Mouse (Mus musculus): Measurements from ENCODE around the gene Nek10. TPM values are rescaled to one million over a fixed set of nuclear protein-coding genes. Genes with fewer than 3 reads are reported as not detected.

Nek10 gene
- polyA plus RNA-seq, 1 experiment from 2014 or later = not detected

DNA sequence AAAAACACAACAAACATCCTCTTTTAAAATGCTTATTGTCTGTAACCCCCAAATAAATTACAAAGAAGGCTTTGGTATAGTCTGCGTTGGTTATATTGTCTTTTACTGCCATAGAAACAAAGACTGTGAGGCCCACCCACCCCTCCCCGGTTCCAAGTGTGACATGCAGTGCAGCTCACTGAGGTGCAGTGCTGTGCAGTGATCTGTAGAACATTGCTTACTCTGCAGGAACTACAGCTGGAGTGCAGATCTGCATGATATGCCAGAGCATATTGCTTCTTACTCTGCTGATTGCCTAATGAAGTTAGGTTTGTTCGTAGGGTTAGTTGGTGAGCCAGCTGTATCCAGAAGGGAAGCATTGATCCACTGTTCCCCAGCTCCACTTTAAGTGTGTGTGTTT lies 57.1 kb downstream of the Nek10 start:
- Histone ChIP-seq H3K4me1 (ENCODE audit: control insufficient read depth, insufficient read depth, low read length) (no peaks in the 10 kb centered on the region), H3K4me3 (ENCODE audit: low read depth, low read length) (no peak overlapping the region), H3K27me3 (ENCODE audit: control insufficient read depth, insufficient read depth, low read length) (no peaks in the 10 kb centered on the region), H3K4me2 (no peak overlapping the region), H3K9ac (ENCODE audit: low read depth, low read length) (no peak overlapping the region), H3K36me3 (ENCODE audit: control insufficient read depth, insufficient read depth, low read length) (no peaks in the 10 kb centered on the region), H3K9me3 (replicated peaks; ENCODE audit: control insufficient read depth, low read length) (no peaks in the 10 kb centered on the region), H3K27ac (ENCODE audit: low read depth, low read length) (no peak overlapping the region)
- no peak for ATAC-seq (replicated peaks; ENCODE audit: insufficient number of reproducible peaks, low FRiP score, low TSS enrichment)
- 77% methylated on average over 3 of the region's 3 CpGs for WGBS (ENCODE audit: insufficient replicate concordance)

DNA sequence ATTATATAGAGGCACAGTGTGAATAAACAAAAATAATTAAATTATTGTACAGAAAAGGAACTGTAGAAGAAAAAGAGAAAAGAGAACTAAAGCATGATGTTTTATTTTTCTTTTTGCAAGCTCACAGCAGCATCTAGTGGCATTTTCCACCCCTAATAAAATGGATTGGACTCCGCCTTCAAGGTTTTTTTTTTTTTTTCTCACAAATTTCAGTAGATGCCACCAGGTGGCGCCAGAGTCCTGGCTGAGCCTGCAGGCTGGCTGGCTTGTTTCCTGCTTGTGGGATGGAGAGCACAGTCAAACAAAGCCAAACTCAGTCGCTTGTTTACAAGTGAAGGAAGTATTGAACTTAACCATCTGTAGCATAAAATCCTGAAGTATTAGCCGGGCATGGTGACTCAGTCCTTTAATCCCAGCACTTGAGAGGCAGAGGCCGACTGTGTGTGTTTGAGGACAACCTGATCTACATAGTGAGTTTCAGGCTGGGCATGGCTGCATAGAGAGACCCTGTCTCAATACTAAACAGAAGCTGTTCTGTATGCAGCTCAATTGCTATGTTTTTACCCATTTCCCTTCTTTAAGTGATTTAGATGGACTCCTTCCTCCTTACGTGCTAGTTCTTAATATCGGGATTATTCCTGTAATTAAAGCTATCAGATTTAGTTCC lies 60.6 kb downstream of the Nek10 start:
- Histone ChIP-seq H3K9me3 (replicated peaks; ENCODE audit: control insufficient read depth, low read length) (no peaks in the 10 kb centered on the region), H3K27me3 (ENCODE audit: control insufficient read depth, insufficient read depth, low read length) (no peaks in the 10 kb centered on the region), H3K4me3 (ENCODE audit: low read depth, low read length) (no peak overlapping the region), H3K27ac (ENCODE audit: low read depth, low read length) (no peak overlapping the region), H3K4me2 (0 out of 2 replicates have a peak overlapping the region, but pooled peaks have one; percentile 22), H3K9ac (ENCODE audit: low read depth, low read length) (peak overlapping the region; percentile 59; the same call in 1 of the 2 replicates), H3K36me3 (ENCODE audit: control insufficient read depth, insufficient read depth, low read length) (no peaks in the 10 kb centered on the region), H3K4me1 (ENCODE audit: control insufficient read depth, insufficient read depth, low read length) (no peaks in the 10 kb centered on the region)
- ATAC-seq (replicated peaks; ENCODE audit: insufficient number of reproducible peaks, low FRiP score, low TSS enrichment) = 0 out of 2 replicates have a peak, but pooled peaks have one; percentile 52
- 34% methylated on average over 7 of the region's 7 CpGs for WGBS (ENCODE audit: insufficient replicate concordance)

DNA sequence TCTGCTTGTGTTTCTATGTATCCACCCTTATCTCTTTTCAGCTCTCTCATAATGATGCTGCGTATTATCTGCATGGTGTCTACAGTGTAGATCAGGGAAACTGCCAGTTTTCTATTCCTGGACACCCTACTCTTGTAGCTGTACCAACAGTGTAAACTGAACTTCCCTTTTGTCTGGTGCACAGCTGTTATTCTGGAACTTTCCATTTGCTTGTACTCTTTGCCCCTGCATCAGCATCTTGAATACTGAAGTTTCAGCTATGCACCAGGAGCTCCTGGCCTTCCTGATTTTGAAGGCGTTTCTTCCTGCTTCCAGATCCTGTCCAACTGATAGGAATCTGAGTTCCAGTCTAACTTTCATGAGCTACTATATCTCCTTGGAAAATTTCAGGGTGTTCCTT lies 66.0 kb downstream of the Nek10 start:
- Histone ChIP-seq H3K36me3 (ENCODE audit: control insufficient read depth, insufficient read depth, low read length) (no peaks in the 10 kb centered on the region), H3K4me1 (ENCODE audit: control insufficient read depth, insufficient read depth, low read length) (no peaks in the 10 kb centered on the region), H3K9me3 (replicated peaks; ENCODE audit: control insufficient read depth, low read length) (no peaks in the 10 kb centered on the region), H3K9ac (ENCODE audit: low read depth, low read length) (no peak overlapping the region), H3K27ac (ENCODE audit: low read depth, low read length) (no peak overlapping the region), H3K4me2 (no peak overlapping the region), H3K27me3 (ENCODE audit: control insufficient read depth, insufficient read depth, low read length) (no peaks in the 10 kb centered on the region), H3K4me3 (ENCODE audit: low read depth, low read length) (no peak overlapping the region)
- ATAC-seq (replicated peaks; ENCODE audit: insufficient number of reproducible peaks, low FRiP score, low TSS enrichment) = no peak
- 58% methylated on average over 2 of the region's 2 CpGs for WGBS (ENCODE audit: insufficient replicate concordance)

DNA sequence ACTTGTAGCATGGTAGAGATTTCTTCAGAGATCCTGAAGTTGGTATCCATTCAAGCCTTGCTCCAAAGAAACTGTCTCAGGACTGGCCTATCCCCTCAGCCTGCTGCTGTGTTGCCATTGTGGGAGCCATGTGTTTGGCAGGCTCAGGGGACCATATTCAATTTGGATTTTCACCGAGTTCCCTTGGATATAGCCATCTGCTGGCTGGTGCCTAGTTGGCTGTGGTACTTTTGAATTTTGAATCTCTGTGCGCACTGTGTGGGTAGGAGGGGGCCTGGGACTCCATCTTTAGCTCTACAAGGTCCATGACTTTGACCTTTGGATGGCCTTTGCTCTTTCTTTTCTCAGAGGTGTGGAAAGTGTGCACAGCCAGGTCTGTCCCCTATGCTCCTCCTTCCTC lies 66.8 kb downstream of the Nek10 start:
- Histone ChIP-seq H3K4me3 (ENCODE audit: low read depth, low read length) (no peak overlapping the region), H3K36me3 (ENCODE audit: control insufficient read depth, insufficient read depth, low read length) (no peaks in the 10 kb centered on the region), H3K4me2 (no peak overlapping the region), H3K9me3 (replicated peaks; ENCODE audit: control insufficient read depth, low read length) (no peaks in the 10 kb centered on the region), H3K27ac (ENCODE audit: low read depth, low read length) (no peak overlapping the region), H3K9ac (ENCODE audit: low read depth, low read length) (no peak overlapping the region), H3K27me3 (ENCODE audit: control insufficient read depth, insufficient read depth, low read length) (no peaks in the 10 kb centered on the region), H3K4me1 (ENCODE audit: control insufficient read depth, insufficient read depth, low read length) (no peaks in the 10 kb centered on the region)
- no peak for ATAC-seq (replicated peaks; ENCODE audit: insufficient number of reproducible peaks, low FRiP score, low TSS enrichment)
- 85% methylated on average over 2 of the region's 2 CpGs for WGBS (ENCODE audit: insufficient replicate concordance)

DNA sequence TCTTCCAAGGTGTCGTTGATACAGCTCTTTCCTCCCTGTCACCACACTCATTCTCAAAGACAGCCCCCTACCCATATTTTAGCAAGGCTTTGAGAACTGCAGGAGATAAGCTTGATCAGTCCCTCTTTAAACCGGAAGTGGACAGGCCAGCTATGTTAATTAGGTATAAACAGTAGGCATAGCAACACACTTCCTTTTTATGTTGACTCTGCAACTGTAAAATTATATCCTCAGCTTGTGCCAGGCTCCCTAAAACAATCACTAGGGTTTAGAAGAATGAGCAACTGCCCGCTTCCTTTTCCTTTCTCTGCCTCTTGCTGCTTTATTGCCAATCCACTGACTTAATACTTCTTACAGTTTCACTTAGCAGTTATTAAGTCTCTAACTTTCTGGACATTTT lies 67.2 kb downstream of the Nek10 start:
- Histone ChIP-seq H3K27me3 (ENCODE audit: control insufficient read depth, insufficient read depth, low read length) (no peaks in the 10 kb centered on the region), H3K4me1 (ENCODE audit: control insufficient read depth, insufficient read depth, low read length) (no peaks in the 10 kb centered on the region), H3K4me3 (ENCODE audit: low read depth, low read length) (no peak overlapping the region), H3K9ac (ENCODE audit: low read depth, low read length) (no peak overlapping the region), H3K27ac (ENCODE audit: low read depth, low read length) (no peak overlapping the region), H3K36me3 (ENCODE audit: control insufficient read depth, insufficient read depth, low read length) (no peaks in the 10 kb centered on the region), H3K9me3 (replicated peaks; ENCODE audit: control insufficient read depth, low read length) (no peaks in the 10 kb centered on the region), H3K4me2 (no peak overlapping the region)
- WGBS (ENCODE audit: insufficient replicate concordance) = 57% methylated on average over 3 of the region's 3 CpGs
- no peak for ATAC-seq (replicated peaks; ENCODE audit: insufficient number of reproducible peaks, low FRiP score, low TSS enrichment)

DNA sequence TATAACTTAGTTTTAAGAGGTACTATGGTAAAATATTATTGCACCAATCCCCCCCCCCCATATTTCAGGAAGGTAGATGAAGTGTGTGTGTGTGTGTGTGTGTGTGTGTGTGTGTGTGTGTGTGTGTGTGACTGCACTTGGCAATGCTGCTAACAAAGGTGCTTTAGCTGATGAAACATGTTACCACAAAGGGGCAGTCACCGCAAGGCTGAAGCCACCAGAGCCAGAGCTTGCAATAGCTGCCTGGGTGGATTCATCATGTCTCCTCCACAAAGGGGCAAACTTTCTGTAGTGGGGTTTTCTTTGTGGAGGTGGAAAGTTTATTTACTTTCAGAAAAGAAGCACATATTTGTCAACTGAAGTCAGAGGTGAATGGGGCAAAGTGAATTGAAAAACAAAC lies 67.9 kb downstream of the Nek10 start:
- 68% methylated on average over 1 of the region's 1 CpGs for WGBS (ENCODE audit: insufficient replicate concordance)
- Histone ChIP-seq H3K27ac (ENCODE audit: low read depth, low read length) (no peak overlapping the region), H3K4me2 (no peak overlapping the region), H3K9ac (ENCODE audit: low read depth, low read length) (no peak overlapping the region), H3K27me3 (ENCODE audit: control insufficient read depth, insufficient read depth, low read length) (no peaks in the 10 kb centered on the region), H3K36me3 (ENCODE audit: control insufficient read depth, insufficient read depth, low read length) (no peaks in the 10 kb centered on the region), H3K4me1 (ENCODE audit: control insufficient read depth, insufficient read depth, low read length) (no peaks in the 10 kb centered on the region), H3K9me3 (replicated peaks; ENCODE audit: control insufficient read depth, low read length) (no peaks in the 10 kb centered on the region), H3K4me3 (ENCODE audit: low read depth, low read length) (no peak overlapping the region)
- no peak for ATAC-seq (replicated peaks; ENCODE audit: insufficient number of reproducible peaks, low FRiP score, low TSS enrichment)

DNA sequence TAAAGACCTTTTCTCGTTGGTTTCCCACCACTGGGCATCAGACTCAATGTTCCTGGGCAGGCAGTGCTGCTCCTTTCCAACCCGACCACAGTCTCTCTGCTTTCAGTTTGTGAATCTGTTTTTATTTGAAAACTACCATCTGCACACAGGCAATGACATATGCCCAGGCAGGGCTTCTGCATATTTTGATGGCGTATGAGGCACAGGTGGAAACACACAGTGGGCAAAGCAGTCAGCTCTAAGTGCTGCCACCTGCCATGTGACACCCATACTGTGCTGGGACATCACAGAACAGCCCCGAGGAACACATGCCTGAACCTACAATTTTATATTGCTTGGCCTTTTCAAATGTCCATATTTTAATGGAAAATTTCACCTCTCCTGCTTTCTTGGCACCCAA lies 68.5 kb downstream of the Nek10 start:
- 70% methylated on average over 4 of the region's 4 CpGs for WGBS (ENCODE audit: insufficient replicate concordance)
- Histone ChIP-seq H3K4me2 (no peak overlapping the region), H3K27me3 (ENCODE audit: control insufficient read depth, insufficient read depth, low read length) (no peaks in the 10 kb centered on the region), H3K4me3 (ENCODE audit: low read depth, low read length) (no peak overlapping the region), H3K9ac (ENCODE audit: low read depth, low read length) (no peak overlapping the region), H3K9me3 (replicated peaks; ENCODE audit: control insufficient read depth, low read length) (no peaks in the 10 kb centered on the region), H3K4me1 (ENCODE audit: control insufficient read depth, insufficient read depth, low read length) (no peaks in the 10 kb centered on the region), H3K27ac (ENCODE audit: low read depth, low read length) (no peak overlapping the region), H3K36me3 (ENCODE audit: control insufficient read depth, insufficient read depth, low read length) (no peaks in the 10 kb centered on the region)
- no peak for ATAC-seq (replicated peaks; ENCODE audit: insufficient number of reproducible peaks, low FRiP score, low TSS enrichment)

DNA sequence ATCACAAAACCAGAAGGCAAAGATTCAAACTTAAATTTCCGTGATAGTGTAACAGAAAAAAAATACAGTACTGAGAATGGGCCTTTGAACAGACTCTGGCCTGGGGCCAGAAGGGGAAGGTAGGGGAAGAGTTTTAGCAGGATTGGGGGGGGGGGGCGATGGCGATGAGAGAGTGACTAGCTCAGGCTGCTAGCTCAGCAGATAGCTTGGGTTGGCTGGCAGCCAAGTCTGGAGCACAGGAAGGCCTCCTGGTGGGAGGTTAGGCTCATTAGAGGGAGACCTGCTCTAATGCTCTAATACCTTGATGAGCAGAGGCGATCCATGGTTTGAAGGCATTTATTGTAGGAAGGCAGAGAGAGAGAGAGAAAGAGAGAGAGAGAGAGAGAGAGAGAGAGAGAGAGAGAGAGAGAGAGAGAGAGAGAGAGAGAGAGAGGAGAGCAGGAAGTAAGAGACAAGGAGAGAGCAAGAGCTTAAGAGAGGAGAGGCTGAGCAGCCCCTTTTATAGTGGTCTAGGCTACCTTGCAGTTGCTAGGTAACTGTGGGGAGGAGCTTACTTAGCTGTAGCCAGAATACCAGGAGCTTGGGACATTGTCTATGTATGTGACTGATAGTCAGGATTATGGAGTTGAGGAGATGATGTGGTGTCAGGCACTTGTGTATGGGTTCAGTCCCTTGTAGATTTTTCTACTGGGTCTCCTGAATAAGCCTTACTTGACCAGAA lies 90.9 kb downstream of the Nek10 start:
- ATAC-seq (replicated peaks; ENCODE audit: insufficient number of reproducible peaks, low FRiP score, low TSS enrichment) = peak; percentile 76
- H3K9me3 ChIP-seq (replicated peaks; ENCODE audit: control insufficient read depth, low read length) = no peaks in the 10 kb centered on the region
- no peak overlapping the region for H3K9ac ChIP-seq (ENCODE audit: low read depth, low read length)
- WGBS (ENCODE audit: insufficient replicate concordance) = 15% methylated on average over 4 of the region's 4 CpGs
- H3K4me1 ChIP-seq (ENCODE audit: control insufficient read depth, insufficient read depth, low read length) = no peaks in the 10 kb centered on the region
- H3K4me3 ChIP-seq (ENCODE audit: low read depth, low read length) = no peak overlapping the region
- H3K27me3 ChIP-seq (ENCODE audit: control insufficient read depth, insufficient read depth, low read length) = no peaks in the 10 kb centered on the region
- H3K36me3 ChIP-seq (ENCODE audit: control insufficient read depth, insufficient read depth, low read length) = no peaks in the 10 kb centered on the region
- H3K4me2 ChIP-seq = no peak overlapping the region
- H3K27ac ChIP-seq (ENCODE audit: low read depth, low read length) = no peak overlapping the region

DNA sequence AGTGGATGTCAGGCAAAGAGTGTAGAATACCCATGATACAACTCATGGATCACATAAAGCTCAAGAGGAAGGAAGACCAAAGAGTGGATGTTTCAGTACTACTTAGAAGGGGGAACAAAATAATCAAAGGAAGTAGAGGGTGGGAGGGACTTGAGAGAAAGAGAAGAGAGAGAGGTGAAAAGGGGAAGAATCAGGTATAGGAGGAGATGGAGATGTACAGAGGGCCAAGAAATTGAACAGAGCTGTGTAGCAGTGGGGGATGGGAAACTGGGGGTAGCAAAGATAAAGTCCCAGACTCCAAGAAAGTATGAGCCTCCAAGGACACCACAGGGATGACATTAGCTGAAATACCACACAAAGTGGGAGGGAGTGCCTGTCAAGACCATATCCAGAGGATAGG lies 91.6 kb downstream of the Nek10 start:
- Histone ChIP-seq H3K36me3 (ENCODE audit: control insufficient read depth, insufficient read depth, low read length) (no peaks in the 10 kb centered on the region), H3K4me1 (ENCODE audit: control insufficient read depth, insufficient read depth, low read length) (no peaks in the 10 kb centered on the region), H3K27ac (ENCODE audit: low read depth, low read length) (no peak overlapping the region), H3K27me3 (ENCODE audit: control insufficient read depth, insufficient read depth, low read length) (no peaks in the 10 kb centered on the region), H3K9me3 (replicated peaks; ENCODE audit: control insufficient read depth, low read length) (no peaks in the 10 kb centered on the region), H3K9ac (ENCODE audit: low read depth, low read length) (no peak overlapping the region), H3K4me2 (no peak overlapping the region), H3K4me3 (ENCODE audit: low read depth, low read length) (no peak overlapping the region)
- ATAC-seq (replicated peaks; ENCODE audit: insufficient number of reproducible peaks, low FRiP score, low TSS enrichment) = no peak

Measured in heart, embryonic 11.5 days (tissue).